Mouse (Mus musculus) E14TG2a.4 (cell line): ENCODE data around the gene C1qtnf7.
A peak's percentile ranks its signal among the peaks of the same experiment; 100 is the strongest.

Experiments
- CTCF ChIP-seq: conservative IDR thresholded peaks from 2 replicates; pipeline ENCODE4 v1.5.1; 2014; ENCODE audit warnings: low read length
- NANOG ChIP-seq: IDR thresholded peaks from 2 replicates; pipeline ENCODE4 v1.6.1; 2014; ENCODE audit warnings: borderline replicate concordance, low read length, mixed read lengths

GRCm38 (mm10) chr5:43554871-43555270 lies 39.5 kb downstream of the C1qtnf7 start:
- no peak for TF ChIP-seq CTCF
- peak; percentile 27; the same call in 1 of the 2 replicates for TF ChIP-seq NANOG
